Mouse (Mus musculus): ENCODE results near the gene Gm45521.

- no peak for TF ChIP-seq MAFK (IDR thresholded peaks at IDR 0.05; ENCODE audit: insufficient read depth, low read depth, low read length)
- TF ChIP-seq CHD2 (IDR thresholded peaks at IDR 0.05; ENCODE audit: low read depth, low read length) = no peak
- TF ChIP-seq ZNF384 (IDR thresholded peaks at IDR 0.05; ENCODE audit: low read depth, low read length) = no peak
- no peak for TF ChIP-seq HCFC1 (IDR thresholded peaks at IDR 0.05; ENCODE audit: borderline replicate concordance, insufficient read depth, low read length)
Measured at GRCm38 (mm10) chr14:7989961-7990360, 32.9 kb downstream of the Gm45521 start.

Data from ES-E14 (cell line).